ENCODE assay signal across 10 mouse cellular contexts in genomic region chr16:93246825-93247224, GRCm38 (mm10).
DNase-seq lines count a peak whose midpoint lies in the region; ATAC-seq lines count a peak whose summit lies in the region.
"Had no signal": no experiment of that assay in that cellular context is flagged by ENCODE, and none has a peak within 500 bp of the region (broad histone marks: within the 10 kb centered on the region; RNA-seq: fewer than 3 reads in every experiment).

No protein-coding gene starts in this region.

- H3K4me2 ChIP-seq in hindbrain, embryonic 13.5 days: no peak overlapping the region
- H3K4me2 ChIP-seq in forebrain, embryonic 13.5 days: no peak overlapping the region
- no peak overlapping the region for H3K4me2 ChIP-seq in intestine, embryonic 15.5 days (replicated peaks)
- H3K4me2 ChIP-seq: limb, embryonic 13.5 days; stomach, embryonic 15.5 days had no signal

- WGBS in hindbrain, embryonic 10.5 days: 12% methylated on average over 7 of the region's 7 CpGs
- WGBS in hindbrain, embryonic 13.5 days: 5% methylated on average over 7 of the region's 7 CpGs
- WGBS in forebrain, embryonic 13.5 days: 22% methylated on average over 7 of the region's 7 CpGs
- WGBS in intestine, embryonic 15.5 days: 34% methylated on average over 7 of the region's 7 CpGs

- no peaks in the 10 kb centered on the region for H3K36me3 ChIP-seq in hindbrain, embryonic 10.5 days
- H3K36me3 ChIP-seq in hindbrain, embryonic 13.5 days: no peaks in the 10 kb centered on the region
- H3K36me3 ChIP-seq in forebrain, embryonic 13.5 days (ENCODE audit: poor library complexity, severe bottlenecking): no peaks in the 10 kb centered on the region
- no peaks in the 10 kb centered on the region for H3K36me3 ChIP-seq in intestine, embryonic 15.5 days
- H3K36me3 ChIP-seq: limb, embryonic 13.5 days; stomach, embryonic 15.5 days had no signal

- peaks cover 12% of the 10 kb centered on the region for H3K4me1 ChIP-seq in hindbrain, embryonic 10.5 days (replicated peaks)
- peaks cover 6% of the 10 kb centered on the region for H3K4me1 ChIP-seq in hindbrain, embryonic 13.5 days (replicated peaks)
- 0 out of 2 replicates have a peak, but pooled peaks cover 5% of the 10 kb centered on the region for H3K4me1 ChIP-seq in forebrain, embryonic 13.5 days
- H3K4me1 ChIP-seq in intestine, embryonic 15.5 days (replicated peaks): no peaks in the 10 kb centered on the region
- H3K4me1 ChIP-seq: stomach, embryonic 15.5 days had no signal

- H3K9me3 ChIP-seq in hindbrain, embryonic 10.5 days: no peaks in the 10 kb centered on the region
- no peaks in the 10 kb centered on the region; the same call in 1 of the 2 replicates for H3K9me3 ChIP-seq in hindbrain, embryonic 13.5 days
- H3K9me3 ChIP-seq in forebrain, embryonic 13.5 days (replicated peaks): no peaks in the 10 kb centered on the region
- H3K9me3 ChIP-seq in intestine, embryonic 15.5 days: no peaks in the 10 kb centered on the region
- H3K9me3 ChIP-seq: limb, embryonic 13.5 days; stomach, embryonic 15.5 days had no signal

- DNase-seq in hindbrain, embryonic 10.5 days (ENCODE audit: low spot score): peak; percentile 56
- peak; percentile 91 for DNase-seq in NIH3T3 (ENCODE audit: low read depth)
- peak; percentile 68 for DNase-seq in embryo, embryonic 11 days
- DNase-seq in left cerebral cortex, adult 8-10 months (ENCODE audit: low spot score in 2 of 2): peak; percentile 3 to 10
- DNase-seq in right cerebral cortex, postnatal 25 days: peak; percentile 20

- no peak overlapping the region for H3K9ac ChIP-seq in hindbrain, embryonic 13.5 days
- H3K9ac ChIP-seq in forebrain, embryonic 13.5 days: no peak overlapping the region
- H3K9ac ChIP-seq in intestine, embryonic 15.5 days: no peak overlapping the region
- H3K9ac ChIP-seq: limb, embryonic 13.5 days; stomach, embryonic 15.5 days had no signal

- ATAC-seq in hindbrain, embryonic 13.5 days (ENCODE audit: low FRiP score): no peak
- ATAC-seq in forebrain, embryonic 13.5 days: no peak
- no peak for ATAC-seq in intestine, embryonic 15.5 days

- peaks cover 38% of the 10 kb centered on the region for H3K27me3 ChIP-seq in hindbrain, embryonic 10.5 days (ENCODE audit: insufficient read depth, poor library complexity, severe bottlenecking)
- H3K27me3 ChIP-seq in hindbrain, embryonic 13.5 days: peaks cover 45% of the 10 kb centered on the region
- no peaks in the 10 kb centered on the region for H3K27me3 ChIP-seq in forebrain, embryonic 13.5 days
- no peaks in the 10 kb centered on the region for H3K27me3 ChIP-seq in intestine, embryonic 15.5 days (replicated peaks)
- H3K27me3 ChIP-seq: limb, embryonic 13.5 days; stomach, embryonic 15.5 days had no signal

- no peak overlapping the region for H3K4me3 ChIP-seq in hindbrain, embryonic 10.5 days
- H3K4me3 ChIP-seq in hindbrain, embryonic 13.5 days: no peak overlapping the region
- no peak overlapping the region for H3K4me3 ChIP-seq in forebrain, embryonic 13.5 days
- no peak overlapping the region for H3K4me3 ChIP-seq in intestine, embryonic 15.5 days (replicated peaks)
- H3K4me3 ChIP-seq: limb, embryonic 13.5 days; stomach, embryonic 15.5 days had no signal

- no peak overlapping the region for H3K27ac ChIP-seq in hindbrain, embryonic 10.5 days
- H3K27ac ChIP-seq in hindbrain, embryonic 13.5 days: no peak overlapping the region
- no peak overlapping the region for H3K27ac ChIP-seq in forebrain, embryonic 13.5 days
- no peak overlapping the region for H3K27ac ChIP-seq in intestine, embryonic 15.5 days
- H3K27ac ChIP-seq: limb, embryonic 13.5 days; stomach, embryonic 15.5 days had no signal

Comparison
In these comparisons a context has a peak if more than half of its experiments do, and no peak if none do; other contexts are left out.
1. DNase-seq: peak in every context shown above with its lines; median percentile 91 in NIH3T3; 68 in embryo, embryonic 11 days; 56 in hindbrain, embryonic 10.5 days; 20 in right cerebral cortex, postnatal 25 days; 6 in left cerebral cortex, adult 8-10 months.